9 mouse cellular contexts compared by ENCODE assay signal in genomic region chr2:73038290-73038732, GRCm38 (mm10). TPM values are rescaled to one million over a fixed set of nuclear protein-coding genes. Genes with fewer than 3 reads are reported as not detected.
DNase-seq lines count a peak whose midpoint lies in the region; ATAC-seq lines count a peak whose summit lies in the region.
"Had no signal": no experiment of that assay in that cellular context is flagged by ENCODE, and none has a peak within 500 bp of the region (broad histone marks: within the 10 kb centered on the region; RNA-seq: fewer than 3 reads in every experiment).

No protein-coding gene starts in this region.

- intact Hi-C loops in left cerebral cortex, postnatal 14 days (cut with DNase I): no loop called here

- H3K4me3 ChIP-seq in heart, embryonic 10.5 days: peak overlapping the region; percentile 54
- H3K4me3 ChIP-seq in limb, embryonic 11.5 days (ENCODE audit: low read depth, low read length): no peak overlapping the region
- H3K4me3 ChIP-seq in midbrain, embryonic 11.5 days (ENCODE audit: low read depth, low read length): no peak overlapping the region; the same call in 1 of the 2 replicates

- H3K9ac ChIP-seq in limb, embryonic 11.5 days (ENCODE audit: low read length): peak overlapping the region; percentile 1; the same call in 1 of the 2 replicates
- no peak overlapping the region for H3K9ac ChIP-seq in midbrain, embryonic 11.5 days (ENCODE audit: low read length)

- ATAC-seq in limb, embryonic 11.5 days (ENCODE audit: insufficient number of reproducible peaks, low FRiP score, low TSS enrichment, low read depth): peak; percentile 39; the same call in 1 of the 2 replicates
- peak; percentile 62 for ATAC-seq in midbrain, embryonic 11.5 days (ENCODE audit: low FRiP score)

- peak overlapping the region; percentile 92 for H3K27ac ChIP-seq in heart, embryonic 10.5 days
- H3K27ac ChIP-seq in limb, embryonic 11.5 days (replicated peaks; ENCODE audit: low read depth, low read length): no peak overlapping the region
- H3K27ac ChIP-seq in midbrain, embryonic 11.5 days (ENCODE audit: low read depth, low read length): no peak overlapping the region

- peak; percentile 92 for DNase-seq in ES-CJ7 (ENCODE audit: low read depth, low spot score)
- peak; percentile 69 for DNase-seq in embryo, embryonic 10.5 days (ENCODE audit: low spot score)
- DNase-seq in heart, embryonic 10.5 days (ENCODE audit: low spot score): peak; percentile 93
- DNase-seq in limb, embryonic 11.5 days (ENCODE audit: low spot score): peak; percentile 46
- DNase-seq in midbrain, embryonic 11.5 days (ENCODE audit: low spot score, missing footprints): peak; percentile 89
- DNase-seq in testis, postnatal 14 days (ENCODE audit: low spot score): peak; percentile 56
- no peak for DNase-seq in left cerebral cortex, postnatal 14 days (ENCODE audit: low spot score in 2 of 2)
- DNase-seq in frontal cortex, postnatal 25 days (ENCODE audit: low spot score in 2 of 2): no peak

- no peaks in the 10 kb centered on the region for H3K36me3 ChIP-seq in heart, embryonic 10.5 days
- no peaks in the 10 kb centered on the region for H3K36me3 ChIP-seq in limb, embryonic 11.5 days (ENCODE audit: control insufficient read depth, insufficient read depth, low read length)
- H3K36me3 ChIP-seq in midbrain, embryonic 11.5 days (ENCODE audit: control insufficient read depth, insufficient read depth, low read length): no peaks in the 10 kb centered on the region

- no peaks in the 10 kb centered on the region for H3K27me3 ChIP-seq in heart, embryonic 10.5 days (ENCODE audit: insufficient read depth, poor library complexity, severe bottlenecking)
- no peaks in the 10 kb centered on the region for H3K27me3 ChIP-seq in limb, embryonic 11.5 days (ENCODE audit: control insufficient read depth, insufficient read depth, low read length)
- H3K27me3 ChIP-seq in midbrain, embryonic 11.5 days (ENCODE audit: control insufficient read depth, insufficient read depth, low read length): no peaks in the 10 kb centered on the region

- H3K4me1 ChIP-seq in heart, embryonic 10.5 days: peaks cover 16% of the 10 kb centered on the region
- H3K4me1 ChIP-seq in limb, embryonic 11.5 days (ENCODE audit: control insufficient read depth, insufficient read depth, low read length): peaks cover 4% of the 10 kb centered on the region; the same call in 1 of the 2 replicates
- H3K4me1 ChIP-seq in midbrain, embryonic 11.5 days (ENCODE audit: control insufficient read depth, insufficient read depth, low read length): peaks cover 3% of the 10 kb centered on the region; the same call in 1 of the 2 replicates

- H3K9me3 ChIP-seq in heart, embryonic 10.5 days: no peaks in the 10 kb centered on the region
- H3K9me3 ChIP-seq in limb, embryonic 11.5 days (ENCODE audit: control insufficient read depth, low read length): no peaks in the 10 kb centered on the region
- no peaks in the 10 kb centered on the region for H3K9me3 ChIP-seq in midbrain, embryonic 11.5 days (ENCODE audit: control insufficient read depth, low read length)

- 4% methylated on average over 16 of the region's 16 CpGs for WGBS in heart, embryonic 10.5 days
- WGBS in limb, embryonic 11.5 days: 14% methylated on average over 16 of the region's 16 CpGs
- 8% methylated on average over 16 of the region's 16 CpGs for WGBS in midbrain, embryonic 11.5 days

- H3K4me2 ChIP-seq in limb, embryonic 11.5 days (ENCODE audit: low read depth, severe bottlenecking): peak overlapping the region; percentile 37
- H3K4me2 ChIP-seq in midbrain, embryonic 11.5 days: peak overlapping the region; percentile 40

RNA-seq across cellular contexts. Expression of gene Gm11084, which starts 51.8 kb away (rescaled TPM):
- polyA plus RNA-seq in heart, embryonic 10.5 days (2016; fragmentation: Nextera tagmentation; extraction: Ambion mirVana): not detected in 2 replicates
- polyA plus RNA-seq in limb, embryonic 11.5 days (2014; fragmentation: Nextera tagmentation; extraction: Ambion mirVana): not detected in 2 replicates
- not detected in 2 replicates for polyA plus RNA-seq in midbrain, embryonic 11.5 days (2014; fragmentation: Nextera tagmentation; extraction: Ambion mirVana)
- total RNA-seq in left cerebral cortex, postnatal 14 days (2021): not detected
- total RNA-seq: liver, adult 2 months had no signal
- polyA plus RNA-seq: liver, adult 2 months had no signal

RNA-seq across cellular contexts. Expression of gene Sp3, which starts 58.1 kb away (rescaled TPM):
- 33.0 and 39.6 TPM in 2 replicates for polyA plus RNA-seq in heart, embryonic 10.5 days (2016; fragmentation: Nextera tagmentation; extraction: Ambion mirVana)
- 71.6 and 82.9 TPM in 2 replicates for polyA plus RNA-seq in limb, embryonic 11.5 days (2014; fragmentation: Nextera tagmentation; extraction: Ambion mirVana)
- 69.1 and 69.3 TPM in 2 replicates for polyA plus RNA-seq in midbrain, embryonic 11.5 days (2014; fragmentation: Nextera tagmentation; extraction: Ambion mirVana)
- 10 to 100 TPM; 50.5 to 55.5 TPM for total RNA-seq in left cerebral cortex, postnatal 14 days (2021)

Comparison
In these comparisons a context has a peak if more than half of its experiments do, and no peak if none do; other contexts are left out.
1. DNase-seq: peak in ES-CJ7 (single experiment), embryo, embryonic 10.5 days (single experiment), heart, embryonic 10.5 days (single experiment), limb, embryonic 11.5 days (single experiment), midbrain, embryonic 11.5 days (single experiment) and testis, postnatal 14 days (single experiment); none in left cerebral cortex, postnatal 14 days (0 of 2) and frontal cortex, postnatal 25 days (0 of 2).